Mouse (Mus musculus): ENCODE measurements around the gene Trir.

GRCm38 (mm10) chr8:84997649-84998295, 28.9 kb upstream of the Trir start:
- TF ChIP-seq GATA1 (IDR thresholded peaks at IDR 0.05; ENCODE audit: borderline replicate concordance, low read length) (no peak), FLI1 (IDR thresholded peaks at IDR 0.05; ENCODE audit: low read length) (no peak)

Data from megakaryocyte, embryonic 14.5 days (primary cell).